In the genomic region with DNA sequence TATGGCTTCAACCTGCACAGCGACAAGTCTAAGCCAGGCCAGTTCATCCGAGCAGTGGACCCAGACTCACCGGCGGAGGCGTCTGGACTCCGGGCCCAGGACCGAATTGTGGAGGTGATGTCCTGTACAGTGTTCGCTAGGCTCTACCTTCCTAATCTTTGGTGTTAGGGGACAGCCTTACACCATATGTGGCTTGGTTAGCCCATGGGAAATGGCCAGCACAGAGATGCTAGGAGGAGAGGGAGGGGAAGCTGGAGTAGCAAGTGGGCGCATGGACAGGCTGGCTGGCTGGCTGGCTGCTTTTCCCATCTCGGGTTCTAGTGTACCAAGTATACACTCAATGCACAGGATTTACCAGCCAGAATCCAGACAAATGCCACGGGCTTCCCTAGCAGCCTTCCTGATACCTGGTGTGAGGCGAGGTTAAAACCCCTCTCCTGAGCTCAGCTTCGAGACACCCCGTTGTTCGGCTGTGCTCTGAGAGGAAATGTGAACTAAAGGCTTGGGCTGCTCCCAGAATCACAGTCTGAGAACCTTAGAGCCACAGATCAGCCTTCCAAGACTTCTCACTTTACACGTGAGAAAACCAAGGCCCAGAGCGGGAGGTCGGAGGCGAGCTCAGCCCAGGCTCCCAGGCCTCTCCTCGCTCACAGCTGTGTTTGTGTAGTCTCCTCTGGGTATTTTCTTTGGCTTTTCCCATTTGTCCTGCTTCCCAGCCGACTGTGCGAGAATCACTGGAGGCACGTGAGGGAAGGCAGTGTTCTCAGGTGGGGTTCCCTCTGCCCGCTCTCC, we compare ENCODE assay signal across 8 mouse cellular contexts. TPM values are rescaled to one million over a fixed set of nuclear protein-coding genes. Genes with fewer than 3 reads are reported as not detected.
DNase-seq lines count a peak whose midpoint lies in the region; ATAC-seq and TF ChIP-seq lines count a peak whose summit lies in the region.
"Had no signal": no experiment of that assay in that cellular context is flagged by ENCODE, and none has a peak within 500 bp of the region (broad histone marks: within the 10 kb centered on the region; RNA-seq: fewer than 3 reads in every experiment).

No protein-coding gene starts in this region.

- H3K27ac ChIP-seq in kidney, embryonic 15.5 days, result peak overlapping the region; percentile 82
- no peak overlapping the region; the same call in 1 of the 2 replicates for H3K27ac ChIP-seq in forebrain, postnatal 0 days (ENCODE audit: low read depth, low read length)
- H3K27ac ChIP-seq in intestine, embryonic 14.5 days (ENCODE audit: low read depth), result peak overlapping the region; percentile 47
- H3K27ac ChIP-seq in midbrain, embryonic 16.5 days (ENCODE audit: low read length), result 0 out of 2 replicates have a peak overlapping the region, but pooled peaks have one; percentile 24

- H3K27me3 ChIP-seq in kidney, embryonic 15.5 days, result no peaks in the 10 kb centered on the region
- no peaks in the 10 kb centered on the region for H3K27me3 ChIP-seq in forebrain, postnatal 0 days (ENCODE audit: insufficient read depth, low read length)
- no peaks in the 10 kb centered on the region for H3K27me3 ChIP-seq in intestine, embryonic 14.5 days (replicated peaks; ENCODE audit: control insufficient read depth, insufficient read depth, low read length)
- H3K27me3 ChIP-seq in midbrain, embryonic 16.5 days (ENCODE audit: control insufficient read depth, insufficient read depth, low read depth, low read length), result no peaks in the 10 kb centered on the region

- 52% methylated on average over 24 of the region's 24 CpGs for WGBS in kidney, embryonic 15.5 days
- 64% methylated on average over 24 of the region's 24 CpGs for WGBS in forebrain, postnatal 0 days
- 60% methylated on average over 24 of the region's 24 CpGs for WGBS in intestine, embryonic 14.5 days
- 59% methylated on average over 24 of the region's 24 CpGs for WGBS in midbrain, embryonic 16.5 days

- no peak overlapping the region for H3K9ac ChIP-seq in kidney, embryonic 15.5 days
- H3K9ac ChIP-seq in forebrain, postnatal 0 days, result 0 out of 2 replicates have a peak overlapping the region, but pooled peaks have one; percentile 14
- H3K9ac ChIP-seq in intestine, embryonic 14.5 days (ENCODE audit: low read length), result no peak overlapping the region
- no peak overlapping the region for H3K9ac ChIP-seq in midbrain, embryonic 16.5 days (ENCODE audit: low read depth, low read length)

- peaks cover 82% of the 10 kb centered on the region for H3K4me1 ChIP-seq in kidney, embryonic 15.5 days
- H3K4me1 ChIP-seq in forebrain, postnatal 0 days (ENCODE audit: insufficient read depth), result 0 out of 2 replicates have a peak, but pooled peaks cover 7% of the 10 kb centered on the region
- peaks cover 71% of the 10 kb centered on the region for H3K4me1 ChIP-seq in intestine, embryonic 14.5 days (replicated peaks; ENCODE audit: control insufficient read depth, insufficient read depth, low read length)
- peaks cover 10% of the 10 kb centered on the region; the same call in 1 of the 2 replicates for H3K4me1 ChIP-seq in midbrain, embryonic 16.5 days (ENCODE audit: control insufficient read depth, insufficient read depth, low read length)

- no peak for DNase-seq in kidney, postnatal 14 days
- DNase-seq in forebrain, postnatal 0 days, result no peak
- DNase-seq in intestine, embryonic 14.5 days (ENCODE audit: low spot score), result no peak
- DNase-seq in B cell, adult 2 months, result no peak
- no peak for DNase-seq in frontal cortex, adult 2 months (ENCODE audit: extremely low spot score in 1 of 2, low spot score in 1 of 2)

- H3K36me3 ChIP-seq in kidney, embryonic 15.5 days, result peaks cover 31% of the 10 kb centered on the region
- no peaks in the 10 kb centered on the region; the same call in 1 of the 2 replicates for H3K36me3 ChIP-seq in forebrain, postnatal 0 days (ENCODE audit: insufficient read depth)
- H3K36me3 ChIP-seq in intestine, embryonic 14.5 days (ENCODE audit: control insufficient read depth, insufficient read depth, low read length), result no peaks in the 10 kb centered on the region
- no peaks in the 10 kb centered on the region for H3K36me3 ChIP-seq in midbrain, embryonic 16.5 days (ENCODE audit: control insufficient read depth, insufficient read depth, low read length)

- no peaks in the 10 kb centered on the region for H3K9me3 ChIP-seq in kidney, embryonic 15.5 days (replicated peaks)
- no peaks in the 10 kb centered on the region for H3K9me3 ChIP-seq in forebrain, postnatal 0 days (ENCODE audit: low read length)
- H3K9me3 ChIP-seq in intestine, embryonic 14.5 days (ENCODE audit: control insufficient read depth, low read length), result no peaks in the 10 kb centered on the region
- no peaks in the 10 kb centered on the region for H3K9me3 ChIP-seq in midbrain, embryonic 16.5 days (replicated peaks; ENCODE audit: control insufficient read depth, low read length, poor library complexity, severe bottlenecking)

- ATAC-seq in kidney, embryonic 15.5 days (replicated peaks; ENCODE audit: low FRiP score), result no peak
- no peak for ATAC-seq in forebrain, postnatal 0 days
- no peak for ATAC-seq in intestine, embryonic 14.5 days (replicated peaks; ENCODE audit: low FRiP score, low TSS enrichment, low read depth)
- no peak for ATAC-seq in midbrain, embryonic 16.5 days

- peak overlapping the region; percentile 48 for H3K4me2 ChIP-seq in kidney, embryonic 15.5 days
- no peak overlapping the region for H3K4me2 ChIP-seq in forebrain, postnatal 0 days (ENCODE audit: low read depth)
- peak overlapping the region; percentile 42 for H3K4me2 ChIP-seq in intestine, embryonic 14.5 days (ENCODE audit: low read length)
- H3K4me2 ChIP-seq in midbrain, embryonic 16.5 days (ENCODE audit: low read length), result no peak overlapping the region

- TF ChIP-seq CTCF in forebrain, postnatal 0 days (IDR thresholded peaks at IDR 0.05; ENCODE audit: low read depth), result no peak

- no peak overlapping the region for H3K4me3 ChIP-seq in kidney, embryonic 15.5 days (replicated peaks)
- no peak overlapping the region for H3K4me3 ChIP-seq in forebrain, postnatal 0 days (ENCODE audit: low read depth, low read length)
- H3K4me3 ChIP-seq in intestine, embryonic 14.5 days (ENCODE audit: low read depth, low read length), result no peak overlapping the region
- H3K4me3 ChIP-seq in midbrain, embryonic 16.5 days (ENCODE audit: low read depth, low read length), result no peak overlapping the region

RNA-seq across cellular contexts. Expression of gene Tmem104, which starts 10.7 kb away (rescaled TPM):
- polyA plus RNA-seq in kidney, embryonic 15.5 days (2015; fragmentation: Nextera tagmentation; extraction: Ambion mirVana), result 10.6 and 11.0 TPM in 2 replicates
- total RNA-seq in forebrain, postnatal 0 days (2014; rRNA removed), result 5.4 and 7.6 TPM in 2 replicates
- 8.8 and 9.9 TPM in 2 replicates for polyA plus RNA-seq in forebrain, postnatal 0 days (2015; fragmentation: Nextera tagmentation; extraction: Ambion mirVana)
- polyA plus RNA-seq in intestine, embryonic 14.5 days (2014; fragmentation: Nextera tagmentation; extraction: Ambion mirVana), result 7.0 and 8.3 TPM in 2 replicates
- polyA plus RNA-seq in midbrain, embryonic 16.5 days (2015; fragmentation: Nextera tagmentation; extraction: Ambion mirVana), result 12.5 and 14.9 TPM in 2 replicates
- polyA plus RNA-seq in frontal cortex, adult 2 months (2012; rRNA removed), result 10.2 and 10.4 TPM in 2 replicates

RNA-seq across cellular contexts. Expression of gene Nat9, which starts 11.1 kb away (rescaled TPM):
- polyA plus RNA-seq in kidney, embryonic 15.5 days (2015; fragmentation: Nextera tagmentation; extraction: Ambion mirVana), result 21.5 and 23.4 TPM in 2 replicates
- total RNA-seq in forebrain, postnatal 0 days (2014; rRNA removed), result 19.2 and 20.3 TPM in 2 replicates
- 17.7 and 18.6 TPM in 2 replicates for polyA plus RNA-seq in forebrain, postnatal 0 days (2015; fragmentation: Nextera tagmentation; extraction: Ambion mirVana)
- 16.4 and 16.7 TPM in 2 replicates for polyA plus RNA-seq in intestine, embryonic 14.5 days (2014; fragmentation: Nextera tagmentation; extraction: Ambion mirVana)
- polyA plus RNA-seq in midbrain, embryonic 16.5 days (2015; fragmentation: Nextera tagmentation; extraction: Ambion mirVana), result 23.2 and 23.9 TPM in 2 replicates
- polyA plus RNA-seq in frontal cortex, adult 2 months (2012; rRNA removed), result 36.2 and 36.9 TPM in 2 replicates

RNA-seq across cellular contexts. Expression of gene Slc9a3r1, which starts 13.5 kb away (rescaled TPM):
- 123 and 127 TPM in 2 replicates for polyA plus RNA-seq in kidney, embryonic 15.5 days (2015; fragmentation: Nextera tagmentation; extraction: Ambion mirVana)
- total RNA-seq in forebrain, postnatal 0 days (2014; rRNA removed), result 44.2 and 48.5 TPM in 2 replicates
- 68.4 and 73.9 TPM in 2 replicates for polyA plus RNA-seq in forebrain, postnatal 0 days (2015; fragmentation: Nextera tagmentation; extraction: Ambion mirVana)
- 157 and 165 TPM in 2 replicates for polyA plus RNA-seq in intestine, embryonic 14.5 days (2014; fragmentation: Nextera tagmentation; extraction: Ambion mirVana)
- polyA plus RNA-seq in midbrain, embryonic 16.5 days (2015; fragmentation: Nextera tagmentation; extraction: Ambion mirVana), result 47.5 and 57.5 TPM in 2 replicates
- polyA plus RNA-seq in frontal cortex, adult 2 months (2012; rRNA removed), result 85.4 and 93.7 TPM in 2 replicates

RNA-seq across cellular contexts. Expression of gene Cd300lf, which starts 42.8 kb away (rescaled TPM):
- 0.36 and 0.49 TPM in 2 replicates for polyA plus RNA-seq in kidney, embryonic 15.5 days (2015; fragmentation: Nextera tagmentation; extraction: Ambion mirVana)
- total RNA-seq in forebrain, postnatal 0 days (2014; rRNA removed), result 0.24 TPM in 1 of 2 replicates, not detected in the other
- polyA plus RNA-seq in forebrain, postnatal 0 days (2015; fragmentation: Nextera tagmentation; extraction: Ambion mirVana), result 0.05 and 0.18 TPM in 2 replicates
- polyA plus RNA-seq in intestine, embryonic 14.5 days (2014; fragmentation: Nextera tagmentation; extraction: Ambion mirVana), result 0.27 and 1.0 TPM in 2 replicates
- polyA plus RNA-seq in midbrain, embryonic 16.5 days (2015; fragmentation: Nextera tagmentation; extraction: Ambion mirVana), result 0.34 TPM in 1 of 2 replicates, not detected in the other
- polyA plus RNA-seq in frontal cortex, adult 2 months (2012; rRNA removed), result 0.12 and 0.29 TPM in 2 replicates
- polyA plus RNA-seq: neural tube, embryonic 11.5 days had no signal

Comparison
In these comparisons a context has a peak if more than half of its experiments do, and no peak if none do; other contexts are left out.
1. H3K4me2 ChIP-seq: peak in kidney, embryonic 15.5 days (single experiment) and intestine, embryonic 14.5 days (single experiment); none in forebrain, postnatal 0 days (single experiment) and midbrain, embryonic 16.5 days (single experiment).